Mouse (Mus musculus) lung, embryonic 16.5 days (tissue): ENCODE data around the gene Sash1. TPM values are rescaled to one million over a fixed set of nuclear protein-coding genes. Genes with fewer than 3 reads are reported as not detected.

Source experiments
- ATAC-seq: fragments of 200-750 bp; cut with Nextera tagmentation; 2 replicates; pipeline ENCODE4 v1.8.0; 2017; ENCODE audit warnings: low read depth, mild to moderate bottlenecking, moderate library complexity
- H3K27ac ChIP-seq: fragments of 300-500 bp; sonication (generic); 2 replicates; pipeline ENCODE4 v1.5.1; 2014; ENCODE audit warnings: mild to moderate bottlenecking, control low read depth, low read length
- H3K27me3 ChIP-seq: fragments of 300-500 bp; sonication (generic); 2 replicates; pipeline ENCODE4 v1.6.1; 2014; ENCODE audit warnings: low read depth, low read length, mixed read lengths; ENCODE audit not compliant: control insufficient read depth, insufficient read depth
- H3K36me3 ChIP-seq: fragments of 300-500 bp; sonication (generic); 2 replicates; pipeline ENCODE4 v1.6.1; 2014; ENCODE audit warnings: low read length; ENCODE audit not compliant: control insufficient read depth, insufficient read depth
- H3K4me1 ChIP-seq: fragments of 300-500 bp; sonication (generic); replicated peaks from 2 replicates; pipeline ENCODE4 v1.6.1; 2014; ENCODE audit warnings: low read length, mixed read lengths; ENCODE audit not compliant: control insufficient read depth, insufficient read depth
- H3K4me2 ChIP-seq: fragments of 300-500 bp; sonication (generic); 2 replicates; pipeline ENCODE4 v1.6.1; 2014; ENCODE audit warnings: low read depth, low read length, control low read depth
- H3K4me3 ChIP-seq: fragments of 300-500 bp; sonication (generic); 2 replicates; pipeline ENCODE4 v1.5.1; 2014; ENCODE audit warnings: mild to moderate bottlenecking, low read length, control low read depth
- H3K9ac ChIP-seq: fragments of 300-500 bp; sonication (generic); 2 replicates; pipeline ENCODE4 v1.6.1; 2014; ENCODE audit warnings: low read length, control low read depth
- H3K9me3 ChIP-seq: fragments of 300-500 bp; sonication (generic); 2 replicates; pipeline ENCODE4 v1.6.1; 2016; ENCODE audit warnings: low read length; ENCODE audit not compliant: control insufficient read depth
- WGBS: fragments of 180-500 bp; shearing (Covaris S2); extraction: QIAGEN DNeasy Blood & Tissue Kit; methylation state at CpG from one replicate; pipeline ENCODE4 v1.1.7; 2014; 5-methylcytosine and 5-hydroxymethylcytosine counted together
- polyA plus RNA-seq: library from polyadenylated mRNA; unstranded; fragments of >200 nt; fragmentation: Nextera tagmentation; extraction: Ambion mirVana; gene quantifications from 2 replicates; pipeline ENCODE4 v1.2.1, GENCODE M21; 2015

The Sash1 gene
- 4.1 and 4.6 TPM in 2 replicates for polyA plus RNA-seq

DNA sequence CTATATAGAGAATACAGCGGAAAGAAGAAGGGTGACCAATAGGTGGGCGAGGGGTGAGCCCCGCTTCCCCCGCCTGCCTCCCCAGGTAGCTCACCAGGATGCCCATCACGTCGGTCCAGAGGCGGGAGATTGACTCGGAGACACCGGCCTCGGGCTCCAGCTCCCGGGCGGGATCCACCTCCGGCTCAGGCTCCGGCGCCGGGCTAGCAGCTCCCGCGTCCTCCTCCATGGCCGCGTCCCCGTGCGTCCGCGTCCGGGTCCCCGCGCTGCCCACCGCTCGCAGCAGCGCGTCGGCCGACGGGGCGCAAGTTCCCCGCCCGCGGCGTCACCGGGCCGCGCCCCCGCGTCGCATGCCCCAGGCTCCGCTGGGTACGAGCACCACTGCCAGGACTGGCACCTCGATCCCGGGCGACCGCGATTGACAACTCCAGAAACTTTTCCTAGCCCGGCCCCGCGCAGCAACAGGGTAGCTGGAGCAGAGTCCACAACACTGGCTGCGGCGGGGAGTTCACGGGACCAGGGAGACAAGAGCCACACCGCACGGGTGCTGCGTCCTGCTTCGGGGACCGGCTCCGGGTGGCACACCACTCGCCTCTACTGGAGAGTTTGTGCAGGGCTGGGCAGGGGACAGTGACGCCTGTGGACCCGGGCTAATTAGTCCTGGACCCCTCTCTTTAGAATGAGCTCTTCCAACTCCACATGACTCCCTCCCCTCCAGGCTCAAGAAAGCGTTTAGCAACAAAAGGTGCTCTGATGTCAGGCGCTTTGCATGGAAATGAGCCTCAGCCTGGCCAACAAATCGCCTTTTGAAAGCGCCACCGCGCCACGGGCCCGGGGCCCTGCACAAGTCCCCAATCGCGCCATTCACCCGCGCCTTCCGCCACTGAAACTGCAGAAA lies at the start of gene Sash1:
Sash1 (minus strand) TSS at position 441 of the 898 bp plus-strand sequence.
- no peaks in the 10 kb centered on the region for H3K9me3 ChIP-seq
- no peaks in the 10 kb centered on the region for H3K36me3 ChIP-seq
- under 1% methylated on average over 80 of the region's 80 CpGs for WGBS
- peak within 1 kb of the TSS; percentile 99 for H3K27ac ChIP-seq
- H3K27me3 ChIP-seq, result no peaks in the 10 kb centered on the region
- peak; percentile 93 for ATAC-seq
- H3K4me3 ChIP-seq, result peak within 1 kb of the TSS; percentile 80
- H3K4me1 ChIP-seq, result peaks cover 17% of the 10 kb centered on the region
- peak within 1 kb of the TSS; percentile 76 for H3K4me2 ChIP-seq
- peak within 1 kb of the TSS; percentile 90 for H3K9ac ChIP-seq

DNA sequence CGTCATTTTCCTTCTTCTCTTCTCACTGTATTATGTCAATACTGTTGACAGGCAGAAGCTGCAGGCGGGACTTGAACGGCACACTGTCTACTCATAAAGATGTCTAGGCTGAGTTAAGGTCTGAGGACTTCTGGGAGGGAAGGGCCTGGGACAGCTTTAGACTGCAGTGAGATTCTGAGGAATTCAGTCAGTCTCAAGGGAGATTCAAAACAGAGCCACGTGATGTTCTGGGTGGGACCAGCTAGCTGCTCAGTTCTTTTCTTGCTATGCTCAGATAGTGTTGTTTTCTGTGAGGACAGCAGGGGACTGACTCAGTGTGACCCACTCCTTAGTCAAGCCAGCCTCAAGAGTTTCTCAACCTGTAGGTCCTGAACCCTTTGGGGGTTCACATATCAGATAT lies 49.7 kb upstream of the Sash1 start:
- no peak overlapping the region for H3K4me3 ChIP-seq
- H3K36me3 ChIP-seq, result no peaks in the 10 kb centered on the region
- H3K9me3 ChIP-seq, result no peaks in the 10 kb centered on the region
- no peaks in the 10 kb centered on the region; the same call in 1 of the 2 replicates for H3K4me1 ChIP-seq
- peak; percentile 47; the same call in 1 of the 2 replicates for ATAC-seq
- WGBS, result 52% methylated on average over 4 of the region's 4 CpGs
- no peak overlapping the region for H3K27ac ChIP-seq
- H3K9ac ChIP-seq, result no peak overlapping the region
- no peaks in the 10 kb centered on the region for H3K27me3 ChIP-seq
- no peak overlapping the region for H3K4me2 ChIP-seq

DNA sequence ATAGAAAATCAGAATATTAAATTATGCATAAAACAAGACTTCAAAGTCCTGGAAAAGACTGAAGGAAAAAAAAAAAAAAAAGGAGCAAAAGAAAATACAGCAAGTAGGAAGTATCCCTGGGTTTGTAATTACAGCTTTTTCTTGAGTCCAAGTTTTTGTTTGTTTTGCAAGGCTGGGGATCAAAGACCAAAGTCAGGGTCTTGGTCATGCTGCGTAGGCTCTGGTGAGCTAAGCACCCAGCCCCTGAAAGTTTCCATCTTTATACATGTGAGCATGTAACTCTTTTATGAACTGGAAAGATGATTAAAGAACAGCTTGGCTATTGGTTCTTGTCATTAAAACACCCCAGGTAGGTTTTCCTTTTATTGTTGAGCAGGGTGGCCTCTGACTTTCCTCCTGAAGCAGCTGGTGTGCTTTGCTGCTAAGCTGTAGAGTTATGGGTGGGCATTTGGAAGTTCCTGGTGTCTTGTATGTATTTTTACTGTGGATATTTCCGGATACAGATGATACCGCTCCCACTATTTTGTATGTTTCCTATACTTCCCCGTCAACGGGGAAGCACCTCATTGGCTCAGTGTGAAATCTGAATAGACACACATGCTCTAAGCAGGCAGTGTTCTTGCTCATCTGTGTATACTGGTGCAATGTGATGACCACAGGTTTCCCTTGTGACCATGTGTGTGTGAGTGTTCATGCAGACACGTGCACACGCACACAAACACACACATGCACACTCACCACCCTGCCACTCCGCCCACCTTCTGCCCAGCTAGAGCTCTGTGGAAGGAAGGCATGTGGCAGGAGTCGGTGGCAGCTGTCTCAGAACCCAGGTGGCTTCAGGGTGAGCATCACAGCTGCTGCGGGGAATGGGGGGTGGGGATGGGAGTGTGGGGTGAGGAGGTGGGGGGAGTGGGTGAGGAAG lies 47.8 kb upstream of the Sash1 start:
- H3K9ac ChIP-seq, result no peak overlapping the region
- H3K4me1 ChIP-seq, result peaks cover 3% of the 10 kb centered on the region
- WGBS, result 77% methylated on average over 10 of the region's 10 CpGs
- no peak overlapping the region for H3K4me3 ChIP-seq
- no peaks in the 10 kb centered on the region for H3K36me3 ChIP-seq
- no peaks in the 10 kb centered on the region for H3K27me3 ChIP-seq
- H3K4me2 ChIP-seq, result no peak overlapping the region
- H3K9me3 ChIP-seq, result no peaks in the 10 kb centered on the region
- no peak overlapping the region for H3K27ac ChIP-seq
- no peak for ATAC-seq

DNA sequence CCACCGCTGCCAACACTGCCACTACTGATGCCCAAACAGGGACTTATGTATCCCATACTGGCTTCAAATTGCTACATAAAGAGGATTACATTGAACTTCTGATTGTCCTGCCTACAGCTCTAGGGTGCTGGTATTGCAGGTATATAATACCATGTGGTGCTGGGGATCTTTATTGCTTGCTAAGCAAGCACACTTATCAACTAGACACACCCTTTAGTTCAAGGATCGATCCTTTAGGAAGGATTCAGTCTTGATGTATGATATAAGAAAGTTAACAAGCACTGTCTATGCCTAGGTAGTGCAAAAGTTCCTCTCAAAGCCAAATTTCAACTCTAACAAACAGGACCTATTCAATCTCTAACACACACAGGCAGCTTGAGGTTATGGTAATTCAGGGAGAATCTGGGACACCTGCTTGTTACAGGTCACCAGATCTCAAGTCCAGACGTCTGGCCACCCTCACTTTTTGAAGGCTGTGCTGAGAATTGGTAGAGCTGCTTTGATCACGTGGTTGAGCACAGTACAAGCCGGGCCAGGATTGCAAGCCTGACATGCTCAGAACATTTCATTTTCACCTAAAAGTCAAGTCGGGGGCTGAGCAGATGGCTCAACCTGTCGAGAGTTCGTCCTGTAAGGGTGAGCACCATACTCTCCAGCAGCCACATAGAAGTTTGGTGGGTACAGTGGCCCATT lies 45.8 kb upstream of the Sash1 start:
- Histone ChIP-seq H3K9me3 (no peaks in the 10 kb centered on the region), H3K36me3 (no peaks in the 10 kb centered on the region), H3K27ac (no peak overlapping the region), H3K27me3 (no peaks in the 10 kb centered on the region), H3K4me2 (no peak overlapping the region), H3K4me1 (peaks cover 6% of the 10 kb centered on the region), H3K9ac (no peak overlapping the region), H3K4me3 (no peak overlapping the region)
- ATAC-seq, result no peak
- 86% methylated on average over 8 of the region's 8 CpGs for WGBS

DNA sequence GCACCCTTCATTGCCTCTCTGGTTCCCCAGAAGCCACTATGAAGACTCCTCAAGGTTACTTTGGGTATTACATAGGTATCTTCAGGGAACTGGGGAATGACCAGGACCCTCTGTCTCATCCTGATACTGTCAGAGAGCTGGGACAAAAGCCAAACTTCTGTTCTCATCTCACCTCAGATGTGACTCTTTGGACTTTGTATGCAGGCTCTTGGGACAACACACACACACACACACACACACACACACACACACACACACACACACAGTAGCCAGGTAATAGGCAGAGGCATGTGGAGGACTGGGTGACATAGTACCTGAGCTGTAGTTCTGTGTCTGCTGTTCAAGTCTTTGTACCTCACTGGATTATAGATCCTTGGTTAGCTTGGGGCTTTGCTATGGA lies 44.8 kb upstream of the Sash1 start:
- Histone ChIP-seq H3K9me3 (no peaks in the 10 kb centered on the region), H3K4me2 (no peak overlapping the region), H3K27me3 (no peaks in the 10 kb centered on the region), H3K4me3 (no peak overlapping the region), H3K9ac (no peak overlapping the region), H3K27ac (no peak overlapping the region), H3K36me3 (no peaks in the 10 kb centered on the region), H3K4me1 (peaks cover 6% of the 10 kb centered on the region)
- no peak for ATAC-seq

DNA sequence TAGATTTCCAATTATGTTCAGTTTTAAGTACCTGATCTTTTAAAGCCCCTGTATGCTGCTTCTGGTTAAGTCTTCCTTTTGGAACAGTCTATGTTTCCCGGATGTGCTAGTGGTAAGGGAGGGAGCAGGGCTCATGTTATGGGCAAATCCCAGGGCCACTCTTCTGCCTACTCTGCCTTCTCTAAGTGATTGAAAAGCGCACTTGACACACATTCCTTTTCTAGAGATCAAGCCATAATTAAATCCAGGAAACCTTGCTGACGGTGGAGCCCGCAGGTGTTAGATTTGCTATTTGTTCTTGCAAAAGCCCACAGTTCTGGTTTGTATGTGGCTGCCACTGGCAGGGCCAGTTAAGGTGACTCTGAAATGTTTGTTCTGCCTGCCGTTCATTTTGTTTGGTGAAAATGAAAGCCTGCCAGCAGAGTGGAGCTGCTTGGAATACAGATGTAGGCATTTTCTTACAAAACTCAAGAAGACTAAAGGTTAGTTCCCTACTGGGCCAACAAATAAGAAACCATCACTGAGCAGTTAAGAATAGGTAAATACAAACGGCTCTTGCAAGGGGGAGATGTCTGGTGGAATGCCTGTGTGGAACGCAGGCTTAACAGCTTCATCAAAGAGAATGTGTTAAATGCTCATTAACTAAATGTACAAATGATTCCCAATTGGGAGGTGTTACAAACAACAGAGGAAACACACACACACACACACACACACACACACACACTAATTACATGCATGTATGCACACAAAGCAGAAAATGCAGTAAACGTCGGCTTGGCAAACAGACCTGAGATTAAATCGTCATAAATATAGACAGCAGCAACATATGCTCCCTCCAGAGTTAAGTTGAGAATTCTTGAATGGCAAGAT lies 43.1 kb upstream of the Sash1 start:
- Histone ChIP-seq H3K9me3 (no peaks in the 10 kb centered on the region), H3K27ac (peak overlapping the region; percentile 48), H3K4me3 (no peak overlapping the region), H3K36me3 (no peaks in the 10 kb centered on the region), H3K27me3 (no peaks in the 10 kb centered on the region), H3K4me2 (no peak overlapping the region), H3K9ac (no peak overlapping the region), H3K4me1 (peaks cover 6% of the 10 kb centered on the region)
- ATAC-seq, result peak; percentile 85
- WGBS, result 47% methylated on average over 10 of the region's 10 CpGs

DNA sequence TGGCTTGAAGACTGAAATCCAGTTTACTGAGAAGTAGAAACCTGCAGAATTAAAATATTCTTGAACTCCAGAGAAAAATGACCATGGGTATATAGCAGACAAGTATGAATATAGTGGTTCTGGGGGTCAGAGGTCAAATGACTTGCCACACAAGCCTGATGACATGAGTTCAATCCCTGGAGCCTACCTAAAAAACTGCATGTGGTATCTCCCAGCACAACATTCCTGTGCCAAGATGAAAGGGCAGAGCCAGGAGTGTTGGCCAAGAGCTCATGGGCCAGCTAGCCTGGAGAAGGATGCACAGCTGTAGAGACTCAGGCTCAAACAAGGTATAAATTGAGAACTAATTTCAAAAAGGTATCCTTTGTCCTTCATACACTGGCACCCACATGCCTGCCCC lies 42.4 kb upstream of the Sash1 start:
- ATAC-seq, result no peak

DNA sequence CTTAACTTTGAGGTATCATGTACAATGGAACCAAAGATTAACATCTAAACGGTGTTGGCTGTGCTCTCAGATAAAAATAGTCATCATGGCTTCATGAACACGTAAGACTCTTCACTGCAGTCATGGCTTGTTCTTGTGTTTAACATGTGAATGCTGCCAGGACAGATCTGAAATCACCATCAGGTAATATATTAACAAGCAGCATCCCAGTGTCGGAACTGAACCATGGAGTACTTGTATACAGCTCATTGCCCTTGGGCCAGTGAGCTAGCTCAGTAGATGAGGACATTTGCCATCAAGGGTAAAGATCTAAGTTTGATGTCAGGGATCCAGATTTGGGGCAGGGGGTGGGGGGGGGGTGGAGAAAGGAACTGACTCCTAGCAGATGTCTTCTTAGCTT lies 41.0 kb upstream of the Sash1 start:
- Histone ChIP-seq H3K4me3 (no peak overlapping the region), H3K27me3 (no peaks in the 10 kb centered on the region), H3K4me2 (no peak overlapping the region), H3K27ac (no peak overlapping the region), H3K9ac (no peak overlapping the region), H3K9me3 (no peaks in the 10 kb centered on the region), H3K4me1 (peaks cover 6% of the 10 kb centered on the region; the same call in 1 of the 2 replicates), H3K36me3 (no peaks in the 10 kb centered on the region)
- whole genome bisulfite sequencing, result 93% methylated on average over 3 of the region's 3 CpGs
- ATAC-seq, result no peak

More for the DNA sequence above, 42.4 kb upstream of the Sash1 start:
- Histone ChIP-seq H3K27ac (peak overlapping the region; percentile 48), H3K9ac (no peak overlapping the region), H3K36me3 (no peaks in the 10 kb centered on the region), H3K9me3 (no peaks in the 10 kb centered on the region), H3K4me1 (peaks cover 6% of the 10 kb centered on the region; the same call in 1 of the 2 replicates), H3K4me2 (no peak overlapping the region), H3K27me3 (no peaks in the 10 kb centered on the region), H3K4me3 (no peak overlapping the region)
